Mouse (Mus musculus) MEL (cell line): ENCODE data around the gene Man1c1.

ENCODE experiments used
- CHD2 ChIP-seq: IDR thresholded peaks from 2 replicates; pipeline ENCODE4 v1.6.1; 2011; ENCODE audit warnings: low read length, improper control_type of control experiment
- POLR2A ChIP-seq, 2 experiments: IDR thresholded peaks; 2 replicates each; pipeline ENCODE4 v1.6.1; 2011 to 2012; ENCODE audit warnings: low read length in 2 of 2, mild to moderate bottlenecking in 2 of 2, control low read depth in 1 of 2, improper control_type of control experiment in 1 of 2, low read depth in 1 of 2, moderate library complexity in 1 of 2; ENCODE audit not compliant: control insufficient read depth in 1 of 2, insufficient read depth in 1 of 2, poor library complexity in 1 of 2

GRCm38 (mm10) chr4:134673151-134673550, 30.9 kb downstream of the Man1c1 start:
- TF ChIP-seq POLR2A (IDR thresholded peaks at IDR 0.05; ENCODE audit: control insufficient read depth in 1 of 2, insufficient read depth in 1 of 2, low read depth in 1 of 2, low read length in 2 of 2, poor library complexity in 1 of 2), result no peak
- no peak for TF ChIP-seq CHD2
